ENCODE assay signal across 22 mouse cellular contexts in genomic region chr4:133536081-133536480, GRCm38 (mm10). TPM values are rescaled to one million over a fixed set of nuclear protein-coding genes. Genes with fewer than 3 reads are reported as not detected.
DNase-seq lines count a peak whose midpoint lies in the region; ATAC-seq and TF ChIP-seq lines count a peak whose summit lies in the region.
"Had no signal": no experiment of that assay in that cellular context is flagged by ENCODE, and none has a peak within 500 bp of the region (broad histone marks: within the 10 kb centered on the region; RNA-seq: fewer than 3 reads in every experiment).

No protein-coding gene starts in this region.

- no peak overlapping the region for H3K4me2 ChIP-seq in intestine, embryonic 16.5 days (ENCODE audit: low read depth, low read length)
- H3K4me2 ChIP-seq: forebrain, embryonic 13.5 days; heart, embryonic 13.5 days had no signal

- DNase-seq in kidney, adult 2 months: peak; percentile 70
- no peak for DNase-seq in kidney, postnatal 4 days
- DNase-seq in kidney, postnatal 25 days: peak; percentile 55 to 71
- DNase-seq in kidney, adult 11 months: no peak
- no peak for DNase-seq in retina, postnatal 1 day
- DNase-seq: cerebellum, adult 2 months; cerebellum, postnatal 10 days; forebrain, postnatal 0 days; gastrocnemius, postnatal 25 days; heart, postnatal 36 days had no signal

- ATAC-seq in intestine, embryonic 16.5 days: peak; percentile 22; the same call in 1 of the 2 replicates
- no peak for ATAC-seq in megakaryocyte, adult 5-6 weeks (ENCODE audit: poor library complexity, severe bottlenecking)
- ATAC-seq: forebrain, embryonic 13.5 days; forebrain, postnatal 0 days had no signal

- no peaks in the 10 kb centered on the region for H3K36me3 ChIP-seq in kidney, adult 2 months (ENCODE audit: control insufficient read depth, insufficient read depth, low read length)
- peaks cover 27% of the 10 kb centered on the region for H3K36me3 ChIP-seq in intestine, embryonic 16.5 days (ENCODE audit: control insufficient read depth, insufficient read depth, low read length)

- WGBS in kidney, adult 2 months: 66% methylated on average over 3 of the region's 3 CpGs
- WGBS in intestine, embryonic 16.5 days: 81% methylated on average over 3 of the region's 3 CpGs

- peak overlapping the region; percentile 12; the same call in 1 of the 2 replicates for H3K9ac ChIP-seq in intestine, embryonic 16.5 days (ENCODE audit: low read depth, low read length)
- H3K9ac ChIP-seq: forebrain, embryonic 13.5 days; forebrain, postnatal 0 days; heart, embryonic 13.5 days had no signal

- H3K27ac ChIP-seq in kidney, adult 2 months (ENCODE audit: insufficient read depth, low read depth, low read length): no peak overlapping the region
- H3K27ac ChIP-seq in intestine, embryonic 16.5 days (ENCODE audit: low read length): peak overlapping the region; percentile 80
- H3K27ac ChIP-seq: embryonic facial prominence, embryonic 10.5 days; forebrain, embryonic 13.5 days; heart, embryonic 13.5 days had no signal

- H3K4me1 ChIP-seq in kidney, adult 2 months (ENCODE audit: control insufficient read depth, insufficient read depth, low read length): no peaks in the 10 kb centered on the region; the same call in 1 of the 2 replicates
- H3K4me1 ChIP-seq in intestine, embryonic 16.5 days (ENCODE audit: control insufficient read depth, insufficient read depth, low read length): peaks cover 9% of the 10 kb centered on the region; the same call in 1 of the 2 replicates
- H3K4me1 ChIP-seq: embryonic facial prominence, embryonic 10.5 days; forebrain, embryonic 13.5 days; heart, embryonic 13.5 days had no signal

- no peaks in the 10 kb centered on the region for H3K9me3 ChIP-seq in intestine, embryonic 16.5 days (ENCODE audit: control insufficient read depth, low read length)
- H3K9me3 ChIP-seq: embryonic facial prominence, embryonic 10.5 days; forebrain, embryonic 13.5 days; heart, embryonic 13.5 days had no signal

- H3K27me3 ChIP-seq in kidney, adult 2 months (replicated peaks; ENCODE audit: control insufficient read depth, insufficient read depth, low read length): no peaks in the 10 kb centered on the region
- H3K27me3 ChIP-seq in intestine, embryonic 16.5 days (replicated peaks; ENCODE audit: control insufficient read depth, insufficient read depth, low read length): no peaks in the 10 kb centered on the region
- H3K27me3 ChIP-seq: forebrain, embryonic 13.5 days; heart, embryonic 13.5 days had no signal

- TF ChIP-seq CTCF in kidney, adult 2 months (conservative IDR thresholded peaks at IDR 0.05; ENCODE audit: insufficient read depth, insufficient read length, low read depth, low read length): no peak

- H3K4me3 ChIP-seq in kidney, adult 2 months (ENCODE audit: insufficient read depth, low read depth, low read length): no peak overlapping the region
- no peak overlapping the region for H3K4me3 ChIP-seq in intestine, embryonic 16.5 days (ENCODE audit: low read length)
- H3K4me3 ChIP-seq: embryonic facial prominence, embryonic 10.5 days; forebrain, embryonic 13.5 days; heart, embryonic 13.5 days had no signal

- no peak for TF ChIP-seq POLR2A in kidney, adult 2 months (IDR thresholded peaks at IDR 0.05; ENCODE audit: low read depth, low read length)

RNA-seq across cellular contexts. Expression of gene Nudc, which starts 9.7 kb away (rescaled TPM):
- polyA plus RNA-seq in kidney, adult 2 months (2012; rRNA removed): 42.7 and 61.4 TPM in 2 replicates
- 214 and 228 TPM in 2 replicates for polyA plus RNA-seq in intestine, embryonic 16.5 days (2015; fragmentation: Nextera tagmentation; extraction: Ambion mirVana)
- total RNA-seq in megakaryocyte, adult 5-6 weeks (2015): 76.9 and 82.3 TPM in 2 replicates
- 114 and 120 TPM in 2 replicates for total RNA-seq in megakaryocyte, adult 5-6 weeks (2017)

RNA-seq across cellular contexts. Expression of gene Nr0b2, which starts 17.1 kb away (rescaled TPM):
- polyA plus RNA-seq in kidney, adult 2 months (2012; rRNA removed): 6.0 and 6.8 TPM in 2 replicates
- 9.2 and 10.3 TPM in 2 replicates for polyA plus RNA-seq in intestine, embryonic 16.5 days (2015; fragmentation: Nextera tagmentation; extraction: Ambion mirVana)
- total RNA-seq in megakaryocyte, adult 5-6 weeks (2015): 0.23 and 1.5 TPM in 2 replicates
- total RNA-seq in megakaryocyte, adult 5-6 weeks (2017): 0.20 TPM in 1 of 2 replicates, not detected in the other
- total RNA-seq: forebrain, postnatal 0 days; gastrocnemius, adult 18-20 months; gastrocnemius, postnatal 25 days; MEL had no signal
- polyA plus RNA-seq: C2C12; embryonic facial prominence, embryonic 14.5 days; forebrain, embryonic 13.5 days; forebrain, postnatal 0 days; hindbrain, embryonic 11.5 days had no signal

RNA-seq across cellular contexts. Expression of gene Kdf1, which starts 17.3 kb away (rescaled TPM):
- 39.7 and 42.3 TPM in 2 replicates for polyA plus RNA-seq in kidney, adult 2 months (2012; rRNA removed)
- 55.3 and 59.9 TPM in 2 replicates for polyA plus RNA-seq in intestine, embryonic 16.5 days (2015; fragmentation: Nextera tagmentation; extraction: Ambion mirVana)
- total RNA-seq in megakaryocyte, adult 5-6 weeks (2015): not detected in 2 replicates
- not detected in 2 replicates for total RNA-seq in megakaryocyte, adult 5-6 weeks (2017)
- total RNA-seq: forebrain, postnatal 0 days; gastrocnemius, adult 18-20 months; gastrocnemius, postnatal 25 days; heart, adult 8-10 months; heart, postnatal 36 days had no signal
- polyA plus RNA-seq: cerebellum, adult 2 months had no signal

RNA-seq across cellular contexts. Expression of gene Trnp1, which starts 37.7 kb away (rescaled TPM):
- polyA plus RNA-seq in kidney, adult 2 months (2012; rRNA removed): 0.43 and 0.97 TPM in 2 replicates
- 0.70 and 0.81 TPM in 2 replicates for polyA plus RNA-seq in intestine, embryonic 16.5 days (2015; fragmentation: Nextera tagmentation; extraction: Ambion mirVana)
- not detected in 2 replicates for total RNA-seq in megakaryocyte, adult 5-6 weeks (2015)
- not detected in 2 replicates for total RNA-seq in megakaryocyte, adult 5-6 weeks (2017)
- total RNA-seq: granulocyte monocyte progenitor cell, adult 5-6 weeks had no signal

RNA-seq across cellular contexts. Expression of gene Gpatch3, which starts 38.5 kb away (rescaled TPM):
- polyA plus RNA-seq in kidney, adult 2 months (2012; rRNA removed): 3.8 and 4.6 TPM in 2 replicates
- polyA plus RNA-seq in intestine, embryonic 16.5 days (2015; fragmentation: Nextera tagmentation; extraction: Ambion mirVana): 5.5 and 7.5 TPM in 2 replicates
- total RNA-seq in megakaryocyte, adult 5-6 weeks (2015): 2.7 and 3.7 TPM in 2 replicates
- total RNA-seq in megakaryocyte, adult 5-6 weeks (2017): 32.6 and 40.2 TPM in 2 replicates

Comparison
In these comparisons a context has a peak if more than half of its experiments do, and no peak if none do; other contexts are left out.
1. DNase-seq: peak in kidney, adult 2 months (single experiment) and kidney, postnatal 25 days (2 of 2); none in kidney, postnatal 4 days (0 of 2), kidney, adult 11 months (single experiment) and retina, postnatal 1 day (single experiment).